Mouse (Mus musculus) MEL-GATA-1-ER (cell line): ENCODE results near the gene Tgfbr3.

Experiments
- DNase-seq: peaks from one replicate; pipeline ENCODE4 v3.0.0-alpha.2; 2012; ENCODE audit warnings: low read depth; ENCODE audit errors: extremely low read depth

The Tgfbr3 gene

DNA sequence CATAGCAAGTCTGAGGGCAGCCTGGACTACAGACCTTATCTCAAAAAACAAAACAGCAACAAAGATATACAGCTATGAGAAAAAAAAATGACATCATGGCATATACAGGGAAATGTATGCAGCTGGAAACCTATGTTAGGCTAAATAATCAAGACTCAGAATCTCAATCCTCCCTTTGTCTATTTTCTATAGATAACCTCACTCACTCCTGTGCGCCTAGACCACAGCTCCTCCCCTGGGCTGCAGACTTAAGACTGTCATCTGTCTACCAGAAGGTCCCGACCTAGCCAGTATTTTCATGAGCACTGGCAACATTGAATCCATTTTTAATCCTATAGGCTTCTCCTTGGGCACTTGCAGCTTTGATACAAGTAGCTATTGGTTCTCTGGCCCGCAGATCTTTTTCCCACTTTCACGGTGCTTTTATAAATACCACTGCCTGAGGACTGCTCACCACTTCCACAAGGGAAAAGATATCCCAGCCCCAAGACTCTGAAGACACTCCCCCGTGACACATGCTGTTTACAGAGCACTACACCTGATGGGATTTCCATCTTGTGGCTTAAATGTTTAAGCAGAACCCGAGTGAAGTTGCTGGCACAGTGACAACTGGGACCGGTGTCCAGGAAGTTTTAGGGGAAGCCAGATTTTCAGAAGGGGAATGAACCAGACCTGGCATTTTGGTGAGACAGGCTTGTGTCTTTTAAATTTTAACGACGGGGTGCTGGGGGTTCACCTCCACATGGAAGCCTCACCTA is 138.7 kb downstream of the Tgfbr3 start:
- no peak for DNase-seq

GRCm38 (mm10) chr5:107147951-107148766 is 141.3 kb downstream of the Tgfbr3 start:
- DNase-seq = no peak

GRCm38 (mm10) chr5:107147413-107147812 is 142.0 kb downstream of the Tgfbr3 start:
- DNase-seq = no peak

- DNase-seq = no peak
Observed at GRCm38 (mm10) chr5:107146111-107146616, 143.3 kb downstream of the Tgfbr3 start.

DNA sequence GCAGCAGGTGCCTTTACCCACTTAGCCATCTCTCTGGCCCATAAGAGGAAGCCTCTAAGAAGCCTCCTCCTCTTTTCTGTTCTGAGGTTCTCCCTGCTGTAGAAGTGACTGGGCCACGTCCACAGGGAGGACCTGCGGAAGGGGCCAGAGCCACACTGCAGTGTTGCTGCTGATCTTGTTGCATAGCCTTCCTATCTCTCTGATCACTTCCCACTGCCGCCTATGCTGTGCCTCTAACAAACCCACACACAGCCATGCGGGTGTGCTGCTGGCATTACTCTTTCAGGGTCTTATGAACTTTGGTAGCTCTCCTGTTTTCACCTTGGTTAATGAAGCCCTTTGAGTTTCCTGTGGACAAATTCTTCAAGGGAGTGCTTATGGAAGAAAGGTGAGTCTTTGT is 144.3 kb downstream of the Tgfbr3 start:
- no peak for DNase-seq

DNA sequence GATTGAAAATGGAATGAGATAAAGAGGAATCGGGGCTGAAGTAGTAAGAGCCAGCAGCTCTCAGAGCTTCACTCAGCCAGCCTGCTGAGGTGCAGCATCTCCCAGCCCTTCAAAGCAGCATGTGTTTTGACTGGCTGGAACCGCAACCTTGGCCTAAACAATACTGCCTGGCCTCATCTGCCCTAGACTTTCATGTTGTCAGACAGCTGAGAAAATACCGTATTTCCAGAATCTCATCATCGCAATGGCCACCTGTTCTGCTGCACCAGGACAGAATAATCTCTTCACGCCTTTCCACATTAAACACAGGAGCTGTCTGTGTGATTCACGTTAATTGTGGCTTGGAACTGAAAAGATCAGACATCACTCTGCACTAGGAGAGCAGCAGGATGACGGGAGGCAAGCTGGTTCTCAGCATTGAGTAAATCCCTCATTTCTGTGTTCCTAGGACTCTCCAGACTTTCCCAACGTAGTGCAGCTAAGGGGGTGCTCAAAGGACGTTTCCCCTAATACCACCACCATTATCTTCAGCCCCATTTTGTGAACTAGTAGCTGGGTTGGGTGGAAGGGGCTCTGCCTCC is 145.1 kb downstream of the Tgfbr3 start:
- DNase-seq = no peak

GRCm38 (mm10) chr5:107143406-107143805 is 146.0 kb downstream of the Tgfbr3 start:
- DNase-seq = no peak

DNA sequence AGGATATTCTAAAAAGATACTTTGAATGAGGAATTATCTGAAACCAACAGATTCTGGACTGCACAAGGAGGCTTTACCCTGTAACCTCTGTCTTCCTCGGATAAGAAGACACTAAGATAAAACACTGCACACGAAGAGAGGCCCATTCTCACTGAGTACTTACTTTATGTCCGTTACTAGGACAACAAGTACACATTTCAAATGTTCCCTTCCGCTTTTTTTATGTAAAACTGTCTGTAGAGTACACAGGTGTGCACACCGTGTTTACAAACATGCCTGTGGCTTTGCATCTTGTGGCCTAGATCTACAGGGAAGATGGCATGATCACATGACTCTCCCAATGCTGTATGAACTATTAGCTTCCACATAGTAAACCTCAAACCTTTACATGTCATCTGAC is 146.6 kb downstream of the Tgfbr3 start:
- peak; percentile 75 for DNase-seq

- DNase-seq = no peak
Observed at GRCm38 (mm10) chr5:107141375-107141774, 148.1 kb downstream of the Tgfbr3 start.

DNA sequence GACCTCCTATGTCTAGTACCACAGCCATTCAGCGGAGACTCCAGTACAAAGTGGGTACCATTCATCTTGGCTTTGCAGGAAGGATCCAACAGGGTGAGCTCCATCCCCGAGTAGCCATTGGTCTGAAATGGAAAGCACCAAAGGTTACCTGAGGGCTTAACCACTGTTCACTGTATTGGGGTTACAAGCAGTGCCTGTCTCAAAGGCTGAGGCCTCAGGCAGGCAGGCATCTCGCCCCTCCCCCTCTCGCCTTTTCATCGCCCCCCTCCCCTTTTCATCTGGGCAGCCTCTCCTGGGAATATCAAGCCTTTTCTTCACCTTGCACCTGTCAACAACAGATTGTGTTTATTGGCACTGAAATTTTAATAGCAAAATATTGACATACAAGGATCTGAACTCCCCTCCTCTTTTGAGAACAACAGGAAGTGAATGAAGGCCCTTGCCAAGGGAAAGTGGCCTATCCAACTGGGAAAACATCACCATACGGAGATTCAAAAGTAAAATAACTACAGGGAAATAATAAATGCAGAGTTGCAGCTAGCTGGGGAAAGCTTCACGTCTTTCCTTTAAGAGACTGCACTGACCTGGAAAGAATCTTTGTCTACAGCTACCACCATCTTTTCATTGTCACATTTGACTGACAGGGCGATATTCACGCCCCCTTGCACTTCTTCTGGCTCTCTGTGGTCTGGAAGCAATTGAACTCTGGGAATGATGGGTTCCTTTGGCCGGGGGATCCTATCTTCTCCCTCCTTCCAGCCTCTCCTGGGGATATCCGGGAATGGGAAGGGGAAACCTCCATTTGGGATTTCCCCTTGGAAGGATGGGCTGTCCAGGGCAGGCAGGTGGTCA is 149.4 kb downstream of the Tgfbr3 start:
- no peak for DNase-seq

- no peak for DNase-seq
Observed at GRCm38 (mm10) chr5:107133336-107133735, 156.1 kb downstream of the Tgfbr3 start.

DNA sequence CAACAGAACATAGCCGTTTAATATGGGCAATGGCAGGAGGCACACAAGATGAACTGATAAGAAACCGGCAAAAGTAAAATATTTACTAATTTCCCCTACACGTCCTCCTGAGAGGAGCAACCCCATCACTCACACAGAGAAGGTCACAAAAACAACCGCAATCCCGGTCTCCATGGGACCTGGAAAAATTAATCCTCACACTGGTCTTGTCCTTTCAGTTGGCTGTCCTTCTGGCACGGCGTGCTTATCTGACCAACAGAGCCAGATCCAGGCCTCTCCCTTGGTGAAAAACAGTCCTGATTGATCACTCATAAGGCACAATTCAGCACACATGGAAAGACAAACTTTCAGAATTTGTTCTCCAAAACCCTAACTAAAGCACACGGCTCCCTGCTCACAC is 157.2 kb downstream of the Tgfbr3 start:
- no peak for DNase-seq

- DNase-seq = no peak
Observed at GRCm38 (mm10) chr5:107129304-107129703, 160.1 kb downstream of the Tgfbr3 start.

DNA sequence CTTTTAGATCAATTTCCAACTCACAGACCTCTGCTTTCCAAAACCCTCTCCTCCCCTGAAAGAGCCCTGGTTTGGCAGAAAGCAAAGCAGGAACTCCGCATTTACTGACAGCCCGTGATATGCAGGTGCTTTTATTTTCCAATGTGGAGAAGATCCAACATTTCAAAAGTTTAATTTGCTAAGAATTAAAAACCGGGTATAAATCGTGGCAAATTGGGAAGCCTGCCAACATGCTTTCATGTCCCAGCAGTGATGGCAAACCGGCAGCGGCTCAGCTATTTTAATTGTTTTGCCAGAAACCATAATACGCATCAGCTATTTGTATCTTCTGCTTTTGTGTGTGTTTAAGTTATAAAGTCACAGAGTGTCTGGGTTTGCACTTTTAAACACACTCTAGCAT is 162.9 kb downstream of the Tgfbr3 start:
- DNase-seq = no peak

- DNase-seq = no peak
Observed at GRCm38 (mm10) chr5:107125131-107125530, 164.3 kb downstream of the Tgfbr3 start.

DNA sequence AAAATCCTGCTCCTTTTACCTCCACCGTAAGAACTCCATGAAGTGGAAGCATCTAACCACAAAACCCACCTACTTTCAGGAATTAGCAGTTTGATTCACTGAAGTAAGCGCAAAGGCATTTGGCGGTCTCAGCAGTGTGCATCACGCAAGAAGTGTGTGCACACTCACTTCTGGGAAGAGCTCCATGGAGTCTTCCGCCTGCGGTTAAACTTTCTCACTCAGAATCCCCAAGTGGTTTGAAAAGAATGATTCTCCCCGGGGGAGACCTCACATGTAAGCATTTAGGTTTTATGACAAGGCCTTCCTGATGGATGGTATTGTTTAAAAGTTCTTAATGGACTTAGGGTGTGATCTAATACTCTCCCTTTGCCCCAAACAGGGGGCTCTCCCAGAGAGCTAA is 164.9 kb downstream of the Tgfbr3 start:
- no peak for DNase-seq

DNA sequence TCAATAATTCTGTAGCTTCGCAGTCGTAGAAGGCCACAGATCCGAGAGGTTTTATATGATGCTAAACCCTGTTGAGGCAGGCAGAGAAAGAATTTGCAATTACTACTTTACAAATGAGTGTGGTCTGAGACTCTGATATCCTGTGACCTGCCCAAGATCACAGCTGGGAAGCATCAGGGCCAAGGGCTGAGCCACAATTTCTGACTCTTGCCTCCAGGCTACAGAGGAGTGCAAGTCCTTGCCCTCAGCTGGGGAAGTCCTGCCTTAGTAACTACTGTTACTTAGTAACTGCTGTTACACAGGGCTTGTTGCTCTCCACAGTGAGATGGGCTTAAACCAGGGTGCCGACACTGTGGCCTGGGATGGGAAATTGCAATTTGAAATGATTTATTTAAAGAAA is 166.8 kb downstream of the Tgfbr3 start:
- no peak for DNase-seq

GRCm38 (mm10) chr5:107121086-107121485 is 168.3 kb downstream of the Tgfbr3 start:
- peak; percentile 63 for DNase-seq

GRCm38 (mm10) chr5:107120624-107121023 is 168.8 kb downstream of the Tgfbr3 start:
- peak; percentile 50 for DNase-seq

GRCm38 (mm10) chr5:107119896-107120295 is 169.5 kb downstream of the Tgfbr3 start:
- no peak for DNase-seq

- DNase-seq = no peak
Observed at GRCm38 (mm10) chr5:107116821-107117220, 172.6 kb downstream of the Tgfbr3 start.
